Mouse (Mus musculus) forebrain, postnatal 0 days (tissue): Measurements from ENCODE around the gene Cd320. TPM values are rescaled to one million over a fixed set of nuclear protein-coding genes. Genes with fewer than 3 reads are reported as not detected.
A peak's percentile ranks its signal among the peaks of the same experiment; 100 is the strongest.
"Not testable (repeated sequence)": the region's sequence is repeated elsewhere in the genome, so short reads cannot be mapped to it uniquely, and the experiment has no call there.

ENCODE experiments used
- ATAC-seq: fragments of 200-750 bp; cut with Nextera tagmentation; 2 replicates; pipeline ENCODE4 v1.8.0; 2017; ENCODE audit warnings: mild to moderate bottlenecking, moderate library complexity
- DNase-seq: peaks from one replicate; pipeline ENCODE4 v3.0.0-alpha.2; 2015
- H3K27ac ChIP-seq: fragments of 300-500 bp; sonication (generic); 2 replicates; pipeline ENCODE4 v1.5.1; 2014; ENCODE audit warnings: low read depth, mild to moderate bottlenecking, antibody characterized with exemption, low read length, moderate library complexity, mixed read lengths
- H3K27me3 ChIP-seq: fragments of 300-500 bp; sonication (generic); 2 replicates; pipeline ENCODE4 v1.6.1; 2014; ENCODE audit warnings: mild to moderate bottlenecking, low read length, mixed read lengths; ENCODE audit not compliant: insufficient read depth
- H3K36me3 ChIP-seq: fragments of 300-500 bp; sonication (generic); 2 replicates; pipeline ENCODE4 v1.6.1; 2014; ENCODE audit warnings: mild to moderate bottlenecking, moderate library complexity; ENCODE audit not compliant: insufficient read depth
- H3K4me1 ChIP-seq: fragments of 300-500 bp; sonication (generic); 2 replicates; pipeline ENCODE4 v1.6.1; 2014; ENCODE audit warnings: antibody characterized with exemption; ENCODE audit not compliant: insufficient read depth
- H3K4me2 ChIP-seq: fragments of 300-500 bp; sonication (generic); 2 replicates; pipeline ENCODE4 v1.6.1; 2014; ENCODE audit warnings: low read depth, mild to moderate bottlenecking, moderate library complexity
- H3K4me3 ChIP-seq: fragments of 300-500 bp; sonication (generic); 2 replicates; pipeline ENCODE4 v1.5.1; 2014; ENCODE audit warnings: low read depth, low read length, mixed read lengths
- H3K9ac ChIP-seq: fragments of 300-500 bp; sonication (generic); 2 replicates; pipeline ENCODE4 v1.6.1; 2014; ENCODE audit warnings: mild to moderate bottlenecking
- H3K9me3 ChIP-seq: fragments of 300-500 bp; sonication (generic); 2 replicates; pipeline ENCODE4 v1.6.1; 2016; ENCODE audit warnings: low read length
- CTCF ChIP-seq: sonication (generic); IDR thresholded peaks from 2 replicates; pipeline ENCODE4 v1.5.1; 2016; ENCODE audit warnings: antibody characterized with exemption, control low read depth, low read depth
- WGBS: fragments of 180-500 bp; shearing (Covaris S2); extraction: QIAGEN DNeasy Blood & Tissue Kit; methylation state at CpG from one replicate; pipeline ENCODE4 v1.1.7; 2014; 5-methylcytosine and 5-hydroxymethylcytosine counted together
- polyA plus RNA-seq: library from polyadenylated mRNA; unstranded; fragments of >200 nt; fragmentation: Nextera tagmentation; extraction: Ambion mirVana; gene quantifications from 2 replicates; pipeline ENCODE4 v1.2.1, GENCODE M21; 2015
- total RNA-seq: library from RNA; depleted of rRNA; stranded (reverse); fragments of >200 nt; gene quantifications from 2 replicates; pipeline ENCODE4 v1.2.3, GENCODE M21; 2014

Gene Cd320
- total and polyA plus RNA-seq, 2 experiments from 2014 or later = 17.2 to 50.3 TPM

- H3K4me3 ChIP-seq = peak overlapping the region; percentile 44
- peak overlapping the region; percentile 73 for H3K9ac ChIP-seq
- peak overlapping the region; percentile 88 for H3K27ac ChIP-seq
- H3K4me1 ChIP-seq = peaks cover 10% of the 10 kb centered on the region; the same call in 1 of the 2 replicates
- H3K36me3 ChIP-seq = peaks cover 30% of the 10 kb centered on the region
- H3K27me3 ChIP-seq = no peaks in the 10 kb centered on the region; the same call in 1 of the 2 replicates
- H3K9me3 ChIP-seq = no peaks in the 10 kb centered on the region
- ATAC-seq (peak; percentile 96), DNase-seq (peak; percentile 97)
- H3K4me2 ChIP-seq = peak overlapping the region; percentile 87
- TF ChIP-seq CTCF = no peak
- WGBS = 2% methylated on average over 89 of the region's 89 CpGs
These were observed 25.5 kb upstream of the Cd320 start for GRCm38 (mm10) chr17:33817184-33817968.

- H3K9ac ChIP-seq = peak overlapping the region; percentile 73
- peak overlapping the region; percentile 88 for H3K27ac ChIP-seq
- peaks cover 37% of the 10 kb centered on the region for H3K36me3 ChIP-seq
- H3K27me3 ChIP-seq = no peaks in the 10 kb centered on the region
- H3K4me1 ChIP-seq = peaks cover 13% of the 10 kb centered on the region; the same call in 1 of the 2 replicates
- H3K4me2 ChIP-seq = peak overlapping the region; percentile 87
- no peaks in the 10 kb centered on the region for H3K9me3 ChIP-seq
- 18% methylated on average over 33 of the region's 33 CpGs for WGBS
- DNase-seq (no peak), ATAC-seq (peak; percentile 40)
- peak overlapping the region; percentile 44 for H3K4me3 ChIP-seq
- no peak for TF ChIP-seq CTCF
These were observed 24.8 kb upstream of the Cd320 start for GRCm38 (mm10) chr17:33817969-33818643.

- Histone ChIP-seq H3K9ac (no peak overlapping the region), H3K4me2 (no peak overlapping the region), H3K9me3 (no peaks in the 10 kb centered on the region), H3K36me3 (peaks cover 37% of the 10 kb centered on the region), H3K27ac (no peak overlapping the region), H3K27me3 (no peaks in the 10 kb centered on the region), H3K4me3 (no peak overlapping the region), H3K4me1 (peaks cover 16% of the 10 kb centered on the region)
- no peak for ATAC-seq
- TF ChIP-seq CTCF = peak; percentile 35; the same call in 1 of the 2 replicates
- 71% methylated on average over 1 of the region's 1 CpGs for WGBS
- peak; percentile 22 for DNase-seq
These were observed 20.4 kb upstream of the Cd320 start for GRCm38 (mm10) chr17:33822436-33822959.

GRCm38 (mm10) chr17:33823171-33823570 is 19.7 kb upstream of the Cd320 start:
- 80% methylated on average over 8 of the region's 8 CpGs for WGBS
- not testable (repeated sequence) for ATAC-seq, H3K9me3 ChIP-seq, DNase-seq, H3K27me3 ChIP-seq, H3K27ac ChIP-seq
- Histone ChIP-seq H3K4me2 (peak overlapping the region; percentile 66), H3K4me3 (peak overlapping the region; percentile 82), H3K9ac (peak overlapping the region; percentile 87), H3K36me3 (peaks cover 37% of the 10 kb centered on the region), H3K4me1 (peaks cover 13% of the 10 kb centered on the region)

- H3K4me3 ChIP-seq = peak within 1 kb of the TSS; percentile 82
- H3K9ac ChIP-seq = peak within 1 kb of the TSS; percentile 87
- H3K27me3 ChIP-seq = no peaks in the 10 kb centered on the region
- peaks cover 13% of the 10 kb centered on the region for H3K4me1 ChIP-seq
- H3K9me3 ChIP-seq = no peaks in the 10 kb centered on the region
- no peak for TF ChIP-seq CTCF
- DNase-seq = peak; percentile 99
- peak within 1 kb of the TSS; percentile 66 for H3K4me2 ChIP-seq
- 1% methylated on average over 51 of the region's 51 CpGs for WGBS
- H3K27ac ChIP-seq = peak within 1 kb of the TSS; percentile 92
- peak; percentile 96 for ATAC-seq
- H3K36me3 ChIP-seq = peaks cover 34% of the 10 kb centered on the region
These were observed 18.6 kb upstream of the Cd320 start, which contains the start of the genes Rps28 and Ndufa7 for GRCm38 (mm10) chr17:33824084-33824996. Rps28 (minus strand) TSS chr17:33824562. Ndufa7 (plus strand) TSS chr17:33824572.

GRCm38 (mm10) chr17:33824997-33825330 is 17.9 kb upstream of the Cd320 start:
- ATAC-seq, H3K27me3 ChIP-seq, H3K9me3 ChIP-seq, DNase-seq: not testable (repeated sequence)
- Histone ChIP-seq H3K27ac (peak overlapping the region; percentile 92; the same call in 1 of the 2 replicates), H3K36me3 (peaks cover 33% of the 10 kb centered on the region), H3K4me2 (peak overlapping the region; percentile 66), H3K4me3 (peak overlapping the region; percentile 82), H3K9ac (peak overlapping the region; percentile 87), H3K4me1 (peaks cover 13% of the 10 kb centered on the region)
- 10% methylated on average over 6 of the region's 6 CpGs for WGBS
